Mouse (Mus musculus) CH12.LX (cell line): ENCODE measurements at regions not wholly inside any gene's neighbourhood (a gene's known extent, or its start where the extent isn't known, plus 50 kb on each side); places are given as distances from the start of the nearest gene placed in this dataset.

Experiments used
- DNase-seq: peaks from one replicate; pipeline ENCODE4 v3.0.0-alpha.2; 2013; ENCODE audit errors: extremely low read depth
- H3K27ac ChIP-seq: 2 replicates; pipeline ENCODE4 v1.5.1; 2012; ENCODE audit warnings: low read depth, mild to moderate bottlenecking, control low read depth, moderate library complexity; ENCODE audit not compliant: insufficient read depth
- H3K27me3 ChIP-seq: replicated peaks from 2 replicates; pipeline ENCODE3; 2012; ENCODE audit warnings: inconsistent platforms
- H3K36me3 ChIP-seq, 2 experiments: replicated peaks in 1 of 2; 2 replicates each; pipeline versions ENCODE3 to v1.6.1; 2012; ENCODE audit warnings: inconsistent platforms in 1 of 2, low read length in 1 of 2, mild to moderate bottlenecking in 1 of 2, mixed read lengths in 1 of 2, moderate library complexity in 1 of 2; ENCODE audit not compliant: control insufficient read depth in 1 of 2, insufficient read depth in 1 of 2
- H3K4me1 ChIP-seq, 2 experiments: 2 replicates each; pipeline ENCODE4 v1.6.1; 2012; ENCODE audit warnings: inconsistent platforms in 1 of 2, moderate library complexity in 1 of 2; ENCODE audit not compliant: insufficient read depth in 2 of 2, control insufficient read depth in 1 of 2
- H3K4me2 ChIP-seq: 2 replicates; pipeline ENCODE4 v1.6.1; 2012; ENCODE audit warnings: low read depth, mild to moderate bottlenecking, control low read depth; ENCODE audit not compliant: poor library complexity, insufficient read depth, severe bottlenecking
- H3K4me3 ChIP-seq, 3 experiments: fragments of 150-350 bp in 1 of 3; sonication (generic) in 1 of 3; replicated peaks in 1 of 3; 2 replicates each; pipeline versions ENCODE3 to v1.5.1; 2011 to 2012; ENCODE audit warnings: low read depth in 2 of 3, low read length in 2 of 3, mild to moderate bottlenecking in 2 of 3, moderate library complexity in 2 of 3, control low read depth in 1 of 3, improper control_type of control experiment in 1 of 3, inconsistent platforms in 1 of 3, mixed read lengths in 1 of 3; ENCODE audit not compliant: poor library complexity in 1 of 3
- H3K79me2 ChIP-seq: replicated peaks from 2 replicates; pipeline ENCODE4 v1.6.1; 2012; ENCODE audit warnings: mild to moderate bottlenecking, moderate library complexity; ENCODE audit not compliant: control insufficient read depth, poor library complexity, insufficient read depth, severe bottlenecking; ENCODE audit errors: extremely low read depth
- H3K9ac ChIP-seq: 2 replicates; pipeline ENCODE4 v1.6.1; 2012; ENCODE audit warnings: low read depth, mild to moderate bottlenecking, control low read depth, moderate library complexity; ENCODE audit not compliant: insufficient read depth
- H3K9me3 ChIP-seq: replicated peaks from 2 replicates; pipeline ENCODE3; 2012; ENCODE audit warnings: low read length, inconsistent platforms, mixed read lengths
- BHLHE40 ChIP-seq: IDR thresholded peaks from 2 replicates; pipeline ENCODE4 v1.6.1; 2011; ENCODE audit warnings: mild to moderate bottlenecking, low read depth, low read length, improper control_type of control experiment
- CHD2 ChIP-seq: IDR thresholded peaks from 2 replicates; pipeline ENCODE4 v1.6.1; 2011; ENCODE audit warnings: low read length, improper control_type of control experiment
- CTCF ChIP-seq, 2 experiments: IDR thresholded peaks in 1 of 2; conservative IDR thresholded peaks in 1 of 2; 2 replicates each; pipeline ENCODE4 v1.5.1; 2011 to 2012; ENCODE audit warnings: low read depth in 2 of 2, low read length in 2 of 2, improper control_type of control experiment in 1 of 2, inconsistent platforms in 1 of 2, mild to moderate bottlenecking in 1 of 2, moderate library complexity in 1 of 2
- ELF1 ChIP-seq: IDR thresholded peaks from 2 replicates; pipeline ENCODE4 v1.6.1; 2014; ENCODE audit warnings: low read depth, mild to moderate bottlenecking, inconsistent platforms, low read length, improper control_type of control experiment
- EP300 ChIP-seq: IDR thresholded peaks from 2 replicates; pipeline ENCODE4 v1.6.1; 2011; ENCODE audit warnings: low read length, improper control_type of control experiment
- ETS1 ChIP-seq: conservative IDR thresholded peaks from 2 replicates; pipeline ENCODE4 v1.6.1; 2012; ENCODE audit warnings: low read depth, mild to moderate bottlenecking, inconsistent platforms, low read length, improper control_type of control experiment, moderate library complexity
- GABPA ChIP-seq: IDR thresholded peaks from 2 replicates; pipeline ENCODE4 v1.6.1; 2012; ENCODE audit warnings: low read depth, low read length, improper control_type of control experiment, inconsistent platforms; ENCODE audit not compliant: insufficient replicate concordance
- HCFC1 ChIP-seq: IDR thresholded peaks from 2 replicates; pipeline ENCODE4 v1.6.1; 2012; ENCODE audit warnings: low read depth, mild to moderate bottlenecking, inconsistent platforms, low read length, improper control_type of control experiment
- IRF4 ChIP-seq: IDR thresholded peaks from 2 replicates; pipeline ENCODE4 v1.6.1; 2014; ENCODE audit warnings: low read depth, mild to moderate bottlenecking, inconsistent platforms, low read length, improper control_type of control experiment
- JUN ChIP-seq: IDR thresholded peaks from 2 replicates; pipeline ENCODE4 v1.6.1; 2011; ENCODE audit warnings: low read depth, mild to moderate bottlenecking, low read length, improper control_type of control experiment, moderate library complexity; ENCODE audit not compliant: insufficient read depth
- KAT2A ChIP-seq: IDR thresholded peaks from 2 replicates; pipeline ENCODE4 v1.6.1; 2012; ENCODE audit warnings: low read length, improper control_type of control experiment, inconsistent platforms; ENCODE audit not compliant: insufficient replicate concordance
- MAFK ChIP-seq: IDR thresholded peaks from 2 replicates; pipeline ENCODE4 v1.6.1; 2011; ENCODE audit warnings: low read length, improper control_type of control experiment; ENCODE audit not compliant: insufficient replicate concordance
- MAX ChIP-seq: IDR thresholded peaks from 2 replicates; pipeline ENCODE4 v1.6.1; 2011; ENCODE audit warnings: low read length, improper control_type of control experiment
- MAZ ChIP-seq: IDR thresholded peaks from 2 replicates; pipeline ENCODE4 v1.6.1; 2012; ENCODE audit warnings: low read depth, mild to moderate bottlenecking, inconsistent platforms, low read length, improper control_type of control experiment, moderate library complexity
- MEF2A ChIP-seq: IDR thresholded peaks from 2 replicates; pipeline ENCODE4 v1.6.1; 2014; ENCODE audit warnings: low read depth, mild to moderate bottlenecking, inconsistent platforms, low read length, improper control_type of control experiment, borderline replicate concordance
- MYC ChIP-seq: IDR thresholded peaks from 2 replicates; pipeline ENCODE4 v1.6.1; 2011; ENCODE audit warnings: low read depth, mild to moderate bottlenecking, improper control_type of control experiment, low read length
- NRF1 ChIP-seq: IDR thresholded peaks from 2 replicates; pipeline ENCODE4 v1.6.1; 2014; ENCODE audit warnings: low read depth, mild to moderate bottlenecking, inconsistent platforms, low read length, improper control_type of control experiment, moderate library complexity
- PAX5 ChIP-seq: IDR thresholded peaks from 2 replicates; pipeline ENCODE4 v1.6.1; 2012; ENCODE audit warnings: low read length, inconsistent platforms, mixed read lengths
- POLR2A ChIP-seq: IDR thresholded peaks from 2 replicates; pipeline ENCODE4 v1.6.1; 2011; ENCODE audit warnings: low read depth, mild to moderate bottlenecking, improper control_type of control experiment, low read length
- POLR2AphosphoS2 ChIP-seq: IDR thresholded peaks from 2 replicates; pipeline ENCODE4 v1.6.1; 2011; ENCODE audit warnings: low read depth, low read length, improper control_type of control experiment
- RAD21 ChIP-seq: IDR thresholded peaks from 2 replicates; pipeline ENCODE4 v1.6.1; 2011; ENCODE audit warnings: low read depth, mild to moderate bottlenecking, low read length, improper control_type of control experiment, moderate library complexity
- RCOR1 ChIP-seq: conservative IDR thresholded peaks from 2 replicates; pipeline ENCODE4 v1.6.1; 2012; ENCODE audit warnings: low read depth, mild to moderate bottlenecking, inconsistent platforms, low read length, improper control_type of control experiment
- SIN3A ChIP-seq: IDR thresholded peaks from 2 replicates; pipeline ENCODE4 v1.6.1; 2012; ENCODE audit warnings: low read length, improper control_type of control experiment, inconsistent platforms
- SMC3 ChIP-seq: IDR thresholded peaks from 2 replicates; pipeline ENCODE4 v1.6.1; 2011; ENCODE audit warnings: low read depth, low read length, improper control_type of control experiment
- TCF12 ChIP-seq: IDR thresholded peaks from 2 replicates; pipeline ENCODE4 v1.6.1; 2014; ENCODE audit warnings: low read depth, mild to moderate bottlenecking, inconsistent platforms, low read length, improper control_type of control experiment
- UBTF ChIP-seq: IDR thresholded peaks from 2 replicates; pipeline ENCODE4 v1.6.1; 2012; ENCODE audit warnings: low read depth, mild to moderate bottlenecking, inconsistent platforms, low read length, improper control_type of control experiment, moderate library complexity
- USF1 ChIP-seq: IDR thresholded peaks from 2 replicates; pipeline ENCODE4 v1.6.1; 2014; ENCODE audit warnings: low read depth, mild to moderate bottlenecking, inconsistent platforms, low read length, improper control_type of control experiment
- ZC3H11A ChIP-seq: IDR thresholded peaks from 2 replicates; pipeline ENCODE4 v1.6.1; 2012; ENCODE audit warnings: low read depth, mild to moderate bottlenecking, inconsistent platforms, low read length, improper control_type of control experiment
- ZKSCAN1 ChIP-seq: IDR thresholded peaks from 2 replicates; pipeline ENCODE4 v1.6.1; 2012; ENCODE audit warnings: low read depth, inconsistent platforms, low read length, improper control_type of control experiment, borderline replicate concordance
- ZMIZ1 ChIP-seq: IDR thresholded peaks from 2 replicates; pipeline ENCODE4 v1.6.1; 2012; ENCODE audit warnings: low read depth, mild to moderate bottlenecking, inconsistent platforms, low read length, improper control_type of control experiment
- dilution Hi-C: fragments of 300-500 bp; cut with MboI; formaldehyde crosslinking; loops from 2 replicates; pipeline ENCODE4 v1.14.3; 2020; ENCODE audit warnings: low sequenced_read_pairs; ENCODE audit not compliant: extremely low pct_unique_long_range_greater_than_20kb, extremely low pct_ligation_motif_present
- in situ Hi-C: fragments of 300-500 bp; cut with MboI; formaldehyde crosslinking; loops from 3 replicates; pipeline ENCODE4 v1.14.3; 2019; ENCODE audit warnings: low sequenced_read_pairs, low pct_ligation_motif_present, low pct_unique_long_range_greater_than_20kb, mixed read lengths

DNA sequence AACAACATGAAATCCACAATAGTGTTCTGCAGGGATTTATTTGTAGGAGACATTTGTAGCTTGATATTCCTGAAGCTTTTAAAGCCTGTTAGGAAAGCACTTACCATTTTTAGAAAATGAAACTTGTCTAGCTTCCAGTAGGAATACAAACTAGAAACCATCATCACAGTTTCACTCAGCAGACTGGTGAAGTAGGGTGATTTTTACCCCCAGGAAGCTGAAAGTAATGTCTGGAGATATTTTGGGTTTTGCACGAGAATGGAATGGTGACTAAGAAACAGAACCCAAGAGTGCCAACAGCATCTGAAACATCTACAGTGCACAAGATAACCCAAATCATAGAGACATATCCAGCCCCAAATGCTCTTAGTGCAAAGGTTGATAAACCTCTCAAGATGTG, 196.1 kb upstream of the Gm6657 start:
- Histone ChIP-seq H3K9ac (no peak overlapping the region), H3K4me3 (no peak overlapping the region), H3K4me1 (peaks cover 3 to 13% of the 10 kb centered on the region in 2 experiments; a peak in 3 of 4 replicates), H3K9me3 (no peaks in the 10 kb centered on the region), H3K79me2 (no peaks in the 10 kb centered on the region), H3K27me3 (no peaks in the 10 kb centered on the region), H3K4me2 (no peak overlapping the region), H3K36me3 (no peaks in the 10 kb centered on the region), H3K27ac (no peak overlapping the region)
- in situ Hi-C loops (no loop called here), dilution Hi-C loops (no loop called here)
- TF ChIP-seq HCFC1 (no peak), ZC3H11A (no peak), TCF12 (no peak), SMC3 (no peak), ELF1 (no peak), IRF4 (no peak), POLR2A (no peak), MEF2A (no peak), RAD21 (no peak), ETS1 (no peak), CHD2 (no peak), CTCF (conservative IDR thresholded peaks at IDR 0.05 in 1 of 2, IDR thresholded peaks at IDR 0.05 in 1 of 2; ENCODE audit: low read depth in 2 of 2, low read length in 2 of 2) (no peak), USF1 (no peak), GABPA (no peak), MAFK (no peak), UBTF (no peak), MYC (no peak), SIN3A (no peak), NRF1 (no peak), ZMIZ1 (no peak)
- no peak for DNase-seq

DNA sequence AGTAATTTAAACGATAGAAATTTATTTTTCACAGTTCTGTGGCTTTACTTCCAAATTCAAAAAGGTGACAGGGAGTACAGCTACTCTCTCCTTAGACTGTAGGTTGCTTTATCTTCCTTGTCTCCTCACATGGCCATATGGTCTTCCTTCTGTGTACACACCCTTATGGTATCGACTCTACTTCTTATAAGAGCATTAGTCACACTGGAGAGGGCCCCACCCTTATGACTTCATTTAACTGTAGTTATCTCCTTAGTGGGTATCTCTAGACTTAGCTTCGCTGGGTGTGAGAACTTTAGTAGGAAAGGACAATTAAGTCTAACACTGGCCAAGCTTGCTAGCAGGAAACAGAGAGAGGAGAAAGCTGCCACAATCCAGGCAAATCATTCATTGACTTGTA, 193.6 kb upstream of the Gm6657 start:
- no peak for DNase-seq
- H3K79me2 ChIP-seq = no peaks in the 10 kb centered on the region
- H3K27me3 ChIP-seq = no peaks in the 10 kb centered on the region
- no peaks in the 10 kb centered on the region for H3K4me1 ChIP-seq
- no peak overlapping the region for H3K9ac ChIP-seq
- in situ Hi-C loops = no loop called here
- dilution Hi-C loops = no loop called here
- no peak for TF ChIP-seq NRF1
- TF ChIP-seq POLR2AphosphoS2 = no peak
- TF ChIP-seq MAZ = no peak
- TF ChIP-seq PAX5 = no peak
- no peak for TF ChIP-seq CTCF (conservative IDR thresholded peaks at IDR 0.05 in 1 of 2, IDR thresholded peaks at IDR 0.05 in 1 of 2; ENCODE audit: low read depth in 2 of 2, low read length in 2 of 2)
- no peak for TF ChIP-seq TCF12
- no peak for TF ChIP-seq MAX
- no peak for TF ChIP-seq USF1
- no peak for TF ChIP-seq IRF4
- TF ChIP-seq ETS1 = no peak
- TF ChIP-seq EP300 = no peak
- no peak for TF ChIP-seq ZKSCAN1
- TF ChIP-seq BHLHE40 = no peak
- no peak for TF ChIP-seq MAFK
- no peak for TF ChIP-seq ZMIZ1
- no peak for TF ChIP-seq POLR2A
- TF ChIP-seq JUN = no peak
- TF ChIP-seq KAT2A = no peak
- no peak for TF ChIP-seq RCOR1
- TF ChIP-seq, all 38 proteins: peak for 0
- no peak overlapping the region for H3K4me3 ChIP-seq
- no peaks in the 10 kb centered on the region for H3K36me3 ChIP-seq
- no peak overlapping the region for H3K4me2 ChIP-seq
- H3K9me3 ChIP-seq = no peaks in the 10 kb centered on the region
- no peak overlapping the region for H3K27ac ChIP-seq
